Mouse (Mus musculus) midbrain, postnatal 0 days (tissue): ENCODE data around the gene Ncoa1. TPM values are rescaled to one million over a fixed set of nuclear protein-coding genes. Genes with fewer than 3 reads are reported as not detected.
A peak's percentile ranks its signal among the peaks of the same experiment; 100 is the strongest.

Experiments
- ATAC-seq: fragments of 200-750 bp; cut with Nextera tagmentation; 2 replicates; pipeline ENCODE4 v1.8.0; 2017; ENCODE audit warnings: moderate number of reproducible peaks, mild to moderate bottlenecking, moderate TSS enrichment, moderate library complexity; ENCODE audit not compliant: low FRiP score
- DNase-seq: peaks from one replicate; pipeline ENCODE4 v3.0.0-alpha.2; 2015; ENCODE audit warnings: low spot score
- H3K27ac ChIP-seq: fragments of 300-500 bp; sonication (generic); 2 replicates; pipeline ENCODE4 v1.5.1; 2014; ENCODE audit warnings: low read depth, mild to moderate bottlenecking, low read length, mixed read lengths
- H3K27me3 ChIP-seq: fragments of 300-500 bp; sonication (generic); 2 replicates; pipeline ENCODE4 v1.6.1; 2014; ENCODE audit warnings: low read length, control low read depth, mixed read lengths; ENCODE audit not compliant: insufficient read depth
- H3K36me3 ChIP-seq: fragments of 300-500 bp; sonication (generic); 2 replicates; pipeline ENCODE4 v1.6.1; 2014; ENCODE audit warnings: low read length, control low read depth, mixed read lengths; ENCODE audit not compliant: insufficient read depth
- H3K4me1 ChIP-seq: fragments of 300-500 bp; sonication (generic); 2 replicates; pipeline ENCODE4 v1.6.1; 2014; ENCODE audit warnings: mild to moderate bottlenecking, control low read depth, antibody characterized with exemption, low read length, mixed read lengths; ENCODE audit not compliant: insufficient read depth
- H3K4me2 ChIP-seq: fragments of 300-500 bp; sonication (generic); 2 replicates; pipeline ENCODE4 v1.6.1; 2014; ENCODE audit warnings: low read depth, mild to moderate bottlenecking, low read length, mixed read lengths; ENCODE audit not compliant: poor library complexity, severe bottlenecking
- H3K4me3 ChIP-seq: fragments of 300-500 bp; sonication (generic); 2 replicates; pipeline ENCODE4 v1.5.1; 2014; ENCODE audit warnings: low read depth, mild to moderate bottlenecking, low read length, moderate library complexity
- H3K9ac ChIP-seq: fragments of 300-500 bp; sonication (generic); replicated peaks from 2 replicates; pipeline ENCODE4 v1.6.1; 2014; ENCODE audit warnings: mild to moderate bottlenecking, low read length, moderate library complexity, mixed read lengths; ENCODE audit not compliant: poor library complexity, severe bottlenecking
- H3K9me3 ChIP-seq: fragments of 300-500 bp; sonication (generic); 2 replicates; pipeline ENCODE4 v1.6.1; 2016; ENCODE audit warnings: low read length, control low read depth
- CTCF ChIP-seq: IDR thresholded peaks from 2 replicates; pipeline ENCODE4 v1.5.1; 2016; ENCODE audit warnings: antibody characterized with exemption, mild to moderate bottlenecking
- WGBS: fragments of 180-500 bp; shearing (Covaris S2); extraction: QIAGEN DNeasy Blood & Tissue Kit; methylation state at CpG from one replicate; pipeline ENCODE4 v1.1.7; 2014; 5-methylcytosine and 5-hydroxymethylcytosine counted together
- polyA plus RNA-seq: library from polyadenylated mRNA; unstranded; fragments of >200 nt; fragmentation: Nextera tagmentation; extraction: Ambion mirVana; gene quantifications from 2 replicates; pipeline ENCODE4 v1.2.1, GENCODE M21; 2015
- total RNA-seq: library from RNA; depleted of rRNA; stranded (reverse); fragments of >200 nt; gene quantifications from 2 replicates; pipeline ENCODE4 v1.2.3, GENCODE M21; 2014

Ncoa1 gene
- total and polyA plus RNA-seq, 2 experiments from 2014 or later = 9.9 to 37.2 TPM

GRCm38 (mm10) chr12:4509591-4510061 is 32.6 kb upstream of the Ncoa1 start:
- ATAC-seq = no peak; the same call in 1 of the 2 replicates

GRCm38 (mm10) chr12:4508182-4508581 is 31.2 kb upstream of the Ncoa1 start:
- no peak overlapping the region for H3K4me2 ChIP-seq
- TF ChIP-seq CTCF = no peak
- H3K27me3 ChIP-seq = no peaks in the 10 kb centered on the region
- no peaks in the 10 kb centered on the region for H3K36me3 ChIP-seq
- DNase-seq (no peak), ATAC-seq (no peak)
- no peak overlapping the region for H3K27ac ChIP-seq
- H3K9ac ChIP-seq = no peak overlapping the region
- no peaks in the 10 kb centered on the region for H3K9me3 ChIP-seq
- H3K4me3 ChIP-seq = no peak overlapping the region
- 0 out of 2 replicates have a peak, but pooled peaks cover 4% of the 10 kb centered on the region for H3K4me1 ChIP-seq
- 53% methylated on average over 1 of the region's 1 CpGs for WGBS

More at GRCm38 (mm10) chr12:4509591-4510061, 32.6 kb upstream of the Ncoa1 start:
- Histone ChIP-seq H3K4me3 (peak overlapping the region; percentile 16; the same call in 1 of the 2 replicates), H3K9me3 (no peaks in the 10 kb centered on the region), H3K36me3 (no peaks in the 10 kb centered on the region), H3K27me3 (no peaks in the 10 kb centered on the region), H3K4me1 (0 out of 2 replicates have a peak, but pooled peaks cover 4% of the 10 kb centered on the region), H3K27ac (peak overlapping the region; percentile 55), H3K4me2 (peak overlapping the region; percentile 34), H3K9ac (peak overlapping the region; percentile 3; the same call in 1 of the 2 replicates)
- WGBS = 24% methylated on average over 12 of the region's 12 CpGs
- TF ChIP-seq CTCF = no peak
- peak; percentile 56 for DNase-seq

- Histone ChIP-seq H3K9ac (no peak overlapping the region), H3K36me3 (no peaks in the 10 kb centered on the region), H3K4me2 (no peak overlapping the region), H3K27me3 (no peaks in the 10 kb centered on the region), H3K4me3 (no peak overlapping the region), H3K4me1 (0 out of 2 replicates have a peak, but pooled peaks cover 4% of the 10 kb centered on the region), H3K27ac (0 out of 2 replicates have a peak overlapping the region, but pooled peaks have one; percentile 1), H3K9me3 (no peaks in the 10 kb centered on the region)
- DNase-seq = peak; percentile 79
- 13% methylated on average over 6 of the region's 6 CpGs for WGBS
- peak; percentile 81 for ATAC-seq
- TF ChIP-seq CTCF = no peak
These were observed 30.5 kb upstream of the Ncoa1 start for GRCm38 (mm10) chr12:4507461-4507860.

GRCm38 (mm10) chr12:4506810-4507430 is 29.9 kb upstream of the Ncoa1 start:
- 25% methylated on average over 7 of the region's 7 CpGs for WGBS
- no peak for TF ChIP-seq CTCF
- no peak for ATAC-seq
- Histone ChIP-seq H3K27me3 (no peaks in the 10 kb centered on the region), H3K9me3 (no peaks in the 10 kb centered on the region), H3K27ac (0 out of 2 replicates have a peak overlapping the region, but pooled peaks have one; percentile 1), H3K4me2 (no peak overlapping the region), H3K4me1 (0 out of 2 replicates have a peak, but pooled peaks cover 4% of the 10 kb centered on the region), H3K4me3 (no peak overlapping the region), H3K9ac (no peak overlapping the region), H3K36me3 (no peaks in the 10 kb centered on the region)
- DNase-seq = no peak

- H3K27ac ChIP-seq = no peak overlapping the region
- H3K4me1 ChIP-seq = 0 out of 2 replicates have a peak, but pooled peaks cover 4% of the 10 kb centered on the region
- 89% methylated on average over 6 of the region's 6 CpGs for WGBS
These were observed 28.3 kb upstream of the Ncoa1 start for GRCm38 (mm10) chr12:4505298-4505697.

GRCm38 (mm10) chr12:4503673-4504326 is 26.8 kb upstream of the Ncoa1 start:
- Histone ChIP-seq H3K9ac (no peak overlapping the region), H3K4me1 (no peaks in the 10 kb centered on the region), H3K27ac (no peak overlapping the region), H3K4me3 (no peak overlapping the region), H3K9me3 (no peaks in the 10 kb centered on the region), H3K36me3 (no peaks in the 10 kb centered on the region), H3K4me2 (no peak overlapping the region), H3K27me3 (no peaks in the 10 kb centered on the region)
- no peak for TF ChIP-seq CTCF
- 30% methylated on average over 2 of the region's 2 CpGs for WGBS
- ATAC-seq (no peak), DNase-seq (peak; percentile 42)

More at GRCm38 (mm10) chr12:4505298-4505697, 28.3 kb upstream of the Ncoa1 start:
- DNase-seq = no peak
- ATAC-seq = no peak
- TF ChIP-seq CTCF = no peak
- Histone ChIP-seq H3K36me3 (no peaks in the 10 kb centered on the region), H3K27me3 (no peaks in the 10 kb centered on the region), H3K4me2 (no peak overlapping the region), H3K9ac (no peak overlapping the region), H3K9me3 (no peaks in the 10 kb centered on the region), H3K4me3 (no peak overlapping the region)
